Mouse (Mus musculus) CD4-positive, CD25-positive, alpha-beta regulatory T cell, adult 4 months (primary cell): ENCODE data around the gene Bdkrb2. TPM values are rescaled to one million over a fixed set of nuclear protein-coding genes. Genes with fewer than 3 reads are reported as not detected.

ENCODE experiments used
- ATAC-seq: one replicate; pipeline ENCODE4 v1.8.0; 2017
- polyA plus RNA-seq, 2 experiments: library from polyadenylated mRNA; unstranded; fragments of 100-300 nt; shearing (Covaris generic); gene quantifications; one replicate each; pipeline ENCODE4 v1.2.1; 2017

Bdkrb2 gene
- polyA plus RNA-seq, 2 experiments from 2014 or later, result not detected

GRCm38 (mm10) chr12:105547151-105547550 lies 15.9 kb upstream of the Bdkrb2 start:
- ATAC-seq, result no peak

GRCm38 (mm10) chr12:105548001-105548400 lies 15.0 kb upstream of the Bdkrb2 start:
- ATAC-seq, result no peak

GRCm38 (mm10) chr12:105548881-105549280 lies 14.1 kb upstream of the Bdkrb2 start:
- no peak for ATAC-seq

DNA sequence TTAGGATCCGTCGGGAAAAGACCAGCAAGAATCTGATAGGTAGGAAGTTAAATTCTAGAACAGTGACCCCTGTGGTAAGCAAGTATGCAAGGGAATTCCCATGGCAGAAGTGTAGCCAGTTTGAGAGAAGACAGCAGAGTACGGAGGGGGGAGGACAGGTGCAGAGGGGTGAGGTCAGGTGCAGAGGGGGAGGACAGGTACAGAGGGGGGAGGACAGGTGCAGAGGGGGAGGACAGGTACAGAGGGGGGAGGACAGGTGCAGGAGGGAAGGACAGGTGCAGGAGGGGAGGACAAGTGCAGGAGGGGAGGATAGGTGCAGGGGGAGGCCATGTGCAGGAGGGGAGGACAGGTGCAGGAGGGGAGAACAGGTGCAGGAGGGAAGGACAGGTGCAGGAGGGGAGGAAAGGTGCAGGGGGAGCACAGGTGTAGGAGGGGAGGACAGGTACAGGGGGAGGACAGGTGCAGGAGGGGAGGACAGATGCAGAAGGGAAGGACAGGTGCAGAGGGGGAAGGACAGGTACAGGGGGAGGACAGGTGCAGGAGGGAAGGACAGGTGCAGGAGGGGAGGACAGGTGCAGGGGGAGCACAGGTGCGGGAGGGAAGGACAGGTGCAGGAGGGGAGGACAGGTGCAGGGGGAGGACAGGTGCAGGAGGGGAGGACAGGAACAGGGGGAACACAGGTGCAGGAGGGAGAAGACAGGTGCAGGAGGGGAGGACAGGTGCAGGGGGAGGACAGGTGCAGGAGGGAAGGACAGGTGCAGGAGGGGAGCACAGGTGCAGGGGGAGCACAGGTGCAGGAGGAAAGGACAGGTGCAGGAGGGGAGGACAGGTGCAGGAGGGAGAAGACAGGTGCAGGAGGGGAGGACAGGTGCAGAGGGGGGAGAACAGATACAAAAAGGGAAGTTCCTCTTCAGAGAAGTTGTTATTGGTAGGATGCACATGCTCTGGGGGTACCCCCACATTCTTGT lies 12.9 kb upstream of the Bdkrb2 start:
- no peak for ATAC-seq

DNA sequence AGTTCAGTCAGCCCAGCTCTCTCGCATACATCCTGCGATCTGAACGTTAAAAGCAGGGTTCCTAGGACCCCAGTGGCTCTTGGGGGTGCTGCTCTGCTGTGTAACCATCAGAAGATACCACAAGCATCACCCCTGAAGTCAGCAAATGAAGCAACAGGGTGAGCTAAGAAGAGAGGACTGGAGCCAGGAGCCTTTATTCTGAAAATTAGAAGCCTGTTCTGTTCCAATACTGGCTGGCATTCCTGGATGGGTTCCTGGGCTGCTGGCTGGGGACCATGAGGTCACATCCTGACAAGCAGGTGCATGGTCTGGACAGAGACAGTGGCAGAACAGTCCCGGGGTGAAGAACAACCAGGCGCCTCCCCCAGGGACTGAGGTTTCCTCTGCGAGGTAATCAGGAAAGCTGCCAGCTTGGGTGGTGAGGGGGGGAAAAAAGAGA lies 11.5 kb upstream of the Bdkrb2 start:
- no peak for ATAC-seq

- no peak for ATAC-seq
Observed at GRCm38 (mm10) chr12:105554151-105554772, 8.8 kb upstream of the Bdkrb2 start.

GRCm38 (mm10) chr12:105555172-105555571 lies 7.9 kb upstream of the Bdkrb2 start:
- no peak for ATAC-seq

DNA sequence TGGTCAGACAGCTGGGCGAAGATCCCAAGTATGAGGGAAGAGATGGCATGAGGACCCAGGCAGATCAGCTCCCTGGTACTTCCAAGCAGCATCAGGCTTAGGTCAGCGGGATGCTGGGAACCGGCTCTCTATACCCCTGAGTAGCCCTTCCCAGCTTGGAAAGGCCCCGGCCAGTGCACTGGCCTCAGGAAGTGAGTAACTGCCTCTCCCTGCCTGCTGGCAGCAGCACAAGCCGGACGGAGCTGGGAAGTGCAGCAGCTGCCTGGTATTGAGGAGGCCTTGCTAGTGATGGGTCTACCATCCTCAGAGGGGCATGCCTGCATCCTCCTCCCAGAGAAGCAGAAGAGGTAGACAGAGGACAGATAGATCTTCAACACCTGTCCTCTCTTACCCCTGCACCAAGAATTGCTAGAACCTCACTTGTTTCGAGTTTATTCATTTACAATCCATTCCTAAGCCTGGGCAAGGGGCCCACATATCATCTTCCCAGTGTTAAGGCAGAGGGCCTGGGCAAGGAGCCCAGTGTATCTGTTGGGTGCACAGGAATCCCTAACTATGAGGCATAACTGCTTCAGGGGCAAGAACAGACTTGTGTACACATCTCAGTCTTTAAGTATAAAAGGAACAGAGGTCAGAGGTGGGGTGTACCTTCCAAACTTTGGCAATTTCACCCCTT lies 5.6 kb upstream of the Bdkrb2 start:
- no peak for ATAC-seq

DNA sequence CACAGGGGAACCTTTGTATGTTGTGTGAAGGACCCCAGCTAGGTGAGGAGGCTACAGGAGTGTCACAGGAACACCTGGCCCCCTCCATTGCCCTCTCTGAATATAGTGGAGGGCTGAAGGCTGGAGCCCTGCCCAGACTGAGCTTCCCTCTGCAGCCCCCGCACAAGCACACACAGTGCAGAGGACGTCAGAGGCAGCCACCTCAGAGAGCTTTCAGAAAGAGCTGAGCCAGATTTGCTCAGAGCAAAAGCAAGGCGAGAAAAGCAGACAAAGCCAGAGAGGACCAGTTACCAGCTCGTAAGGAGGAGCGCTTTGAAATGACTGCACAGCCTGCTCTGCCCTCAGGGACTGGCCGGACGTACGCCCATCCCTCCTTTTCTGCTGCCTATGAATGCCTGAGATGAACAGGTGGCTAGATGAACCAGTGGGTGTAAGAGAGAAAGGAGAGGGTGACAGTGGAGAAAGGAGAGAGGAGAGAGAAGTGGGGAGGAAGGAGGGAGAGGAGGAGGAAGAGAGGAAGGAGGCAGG lies 2.0 kb upstream of the Bdkrb2 start:
- no peak for ATAC-seq

DNA sequence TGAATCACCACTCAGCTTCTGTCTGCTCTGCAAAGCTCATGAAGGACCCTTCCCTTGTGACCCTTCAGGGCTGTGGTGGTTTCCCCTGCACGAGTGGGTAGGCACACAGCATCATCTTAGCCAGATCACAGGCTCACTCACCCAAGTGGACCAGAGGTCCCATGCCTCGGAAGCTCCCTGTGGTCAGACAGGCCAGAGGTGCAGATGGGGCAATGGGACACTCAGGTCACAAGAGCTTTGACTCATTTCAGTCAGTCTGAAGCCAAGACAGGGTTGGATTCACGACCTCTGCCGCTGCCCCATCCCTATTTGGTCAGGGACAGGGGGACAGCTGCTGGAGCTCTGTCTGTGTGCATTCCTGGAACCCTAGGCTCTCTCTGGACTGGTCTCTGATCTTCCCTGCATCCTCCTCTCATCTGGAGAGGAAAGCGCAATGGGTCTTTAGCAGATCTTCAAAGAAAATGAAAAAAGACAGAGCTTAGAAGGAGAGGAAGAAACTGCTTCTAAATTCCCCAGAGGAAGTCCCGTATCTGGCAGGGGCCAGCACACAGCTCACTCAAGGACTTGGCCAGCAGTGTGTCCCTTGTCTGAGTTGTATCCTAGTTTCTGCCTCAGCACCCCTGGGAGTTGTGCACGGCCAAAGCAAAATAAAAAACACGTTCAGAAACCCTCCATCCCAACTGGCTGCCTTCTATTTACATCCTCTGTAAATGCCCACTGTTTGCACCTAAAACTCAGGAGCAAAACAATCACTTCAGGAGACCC lies 788 bp upstream of the Bdkrb2 start:
- ATAC-seq, result no peak

GRCm38 (mm10) chr12:105563726-105564275 lies 775 bp downstream of the Bdkrb2 start:
- no peak for ATAC-seq

DNA sequence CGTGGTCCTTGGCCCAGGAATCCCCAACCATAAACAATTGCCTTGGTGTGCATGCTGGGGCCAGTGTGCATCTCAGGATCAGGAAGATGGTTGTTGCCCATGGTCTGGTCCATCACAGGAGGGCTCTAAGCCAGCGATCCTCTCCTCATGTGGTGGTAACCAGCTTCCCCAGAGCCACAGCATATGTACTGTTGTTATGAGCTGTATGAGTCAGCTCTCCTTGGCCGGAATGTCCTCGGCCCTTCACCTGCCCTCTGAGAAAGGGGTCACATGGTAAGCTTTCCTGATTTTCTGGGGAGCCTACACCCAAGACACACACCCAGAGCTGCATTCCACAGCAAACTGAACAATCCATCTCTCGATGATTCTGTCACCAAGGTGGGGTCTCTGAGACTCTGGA lies 2.2 kb downstream of the Bdkrb2 start:
- no peak for ATAC-seq

DNA sequence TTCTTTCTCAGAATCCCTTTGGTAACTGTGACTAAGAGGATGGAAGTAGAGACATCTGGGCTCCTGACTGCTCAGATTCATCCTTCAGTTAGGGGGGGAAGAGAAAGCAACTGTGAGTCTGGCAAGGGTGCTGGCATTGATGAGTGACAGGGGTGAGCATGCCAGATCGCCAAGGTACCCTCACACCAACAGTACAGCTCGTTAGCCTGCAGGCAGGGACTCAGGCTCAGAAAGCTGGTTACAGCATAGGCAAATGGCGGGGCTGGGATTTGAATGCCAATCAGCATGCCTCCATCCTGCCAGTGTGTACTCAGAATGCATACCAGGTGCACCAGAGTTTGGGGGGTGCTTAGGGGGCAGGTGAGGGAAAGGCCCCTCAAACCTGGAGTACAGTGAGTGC lies 8.8 kb downstream of the Bdkrb2 start:
- no peak for ATAC-seq

GRCm38 (mm10) chr12:105572622-105573021 lies 9.6 kb downstream of the Bdkrb2 start:
- no peak for ATAC-seq

DNA sequence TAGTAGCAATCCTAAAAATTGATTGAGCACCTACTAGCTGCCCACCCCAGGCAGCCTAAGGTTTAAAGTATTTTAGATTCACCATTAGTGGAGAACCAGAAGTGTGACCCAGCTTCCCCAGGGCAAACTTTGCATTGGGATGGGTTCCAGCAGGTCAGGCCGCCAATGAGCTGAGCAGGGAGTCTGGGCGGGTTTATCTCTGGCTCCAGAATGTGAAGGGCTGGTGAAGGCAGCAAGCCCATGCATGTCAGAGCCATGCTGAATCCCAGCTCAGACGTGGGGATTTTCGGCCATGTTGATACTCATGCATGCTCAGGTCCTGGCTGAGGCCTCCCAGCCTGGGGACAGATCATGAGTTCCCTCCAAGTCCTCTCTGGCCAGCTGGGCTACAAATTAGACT lies 11.3 kb downstream of the Bdkrb2 start:
- no peak for ATAC-seq

DNA sequence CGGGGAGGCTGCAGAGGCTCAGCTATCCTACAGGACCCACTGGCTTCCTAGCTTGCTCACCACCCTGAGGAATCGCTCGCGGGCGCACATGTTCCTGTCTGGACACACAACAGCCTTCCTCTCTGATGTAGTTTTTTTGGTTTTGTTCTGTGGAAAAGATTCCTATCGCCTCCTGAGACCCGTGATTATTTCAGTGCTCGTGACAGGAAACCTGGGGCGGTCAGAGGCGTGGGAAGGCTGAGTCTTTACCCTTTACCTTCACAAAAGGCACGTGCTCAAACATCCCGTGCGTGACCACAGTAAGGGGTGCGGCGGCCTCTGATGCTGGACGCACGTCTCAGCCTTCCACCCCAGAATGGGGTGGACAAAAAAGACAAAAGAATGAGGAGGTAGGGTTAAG lies 17.5 kb downstream of the Bdkrb2 start:
- ATAC-seq, result no peak

DNA sequence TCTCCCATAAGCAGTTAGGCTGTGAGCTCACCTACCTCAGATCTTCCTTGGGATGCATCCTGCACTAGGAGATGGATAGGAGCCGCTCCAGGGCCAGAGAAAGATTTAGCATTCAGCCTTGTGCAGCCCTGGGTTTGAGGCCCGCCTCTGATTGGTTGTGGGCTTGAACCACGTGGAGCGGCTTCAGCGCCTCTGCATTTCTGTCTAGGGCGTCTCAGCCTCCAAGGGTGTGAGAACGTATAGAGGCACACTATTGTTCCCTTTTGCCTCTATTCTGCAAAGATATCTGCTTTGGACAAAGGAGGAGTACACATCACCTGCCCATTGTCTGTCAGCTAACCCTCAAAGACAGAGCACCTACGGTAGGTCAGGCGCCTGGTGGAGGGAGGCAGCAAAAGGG lies 19.5 kb downstream of the Bdkrb2 start:
- no peak for ATAC-seq

- no peak for ATAC-seq
Observed at GRCm38 (mm10) chr12:105583484-105583883, 20.5 kb downstream of the Bdkrb2 start.

GRCm38 (mm10) chr12:105584851-105585250 lies 21.8 kb downstream of the Bdkrb2 start:
- no peak for ATAC-seq

DNA sequence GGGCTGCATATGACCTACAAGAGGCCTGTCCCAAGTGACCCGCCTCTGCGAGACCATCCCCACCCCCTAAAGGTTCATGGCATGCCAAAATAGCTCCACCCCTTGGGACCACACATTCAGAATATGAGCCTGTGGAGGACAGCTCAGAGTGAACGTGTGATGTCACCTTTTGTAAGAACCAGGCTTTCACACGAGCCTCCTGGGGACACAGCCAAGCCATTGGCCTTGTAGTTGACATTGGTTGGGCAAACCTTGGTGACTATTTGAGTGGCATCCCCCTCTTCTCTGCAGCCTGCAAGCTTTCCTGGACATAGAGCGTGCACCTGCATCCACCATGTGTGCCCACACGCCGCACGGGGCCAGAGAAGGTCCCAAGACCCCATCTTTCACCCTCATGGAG lies 24.5 kb downstream of the Bdkrb2 start:
- no peak for ATAC-seq

DNA sequence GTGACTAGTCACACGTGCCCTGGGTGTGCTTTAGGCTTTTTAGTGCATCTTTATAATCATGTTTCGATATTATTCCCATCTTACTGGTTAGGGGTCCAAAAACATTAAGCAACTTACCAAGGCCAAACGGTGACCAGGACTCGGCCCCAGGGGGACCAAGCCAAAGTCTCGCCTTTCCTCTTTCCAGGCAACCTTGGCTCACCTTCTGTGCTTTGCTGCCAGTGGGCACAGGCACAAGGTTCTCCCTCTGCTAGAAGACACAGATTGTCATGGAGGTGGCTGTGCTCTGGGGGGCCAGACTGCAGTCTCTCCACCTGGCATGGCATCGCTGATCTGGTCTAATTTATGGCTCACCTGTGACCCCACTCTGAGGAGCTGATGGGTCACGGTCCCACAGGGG lies 27.8 kb downstream of the Bdkrb2 start:
- no peak for ATAC-seq

- ATAC-seq, result no peak
Observed at GRCm38 (mm10) chr12:105592361-105592761, 29.3 kb downstream of the Bdkrb2 start.
